Mouse (Mus musculus): ENCODE data around the gene Ank2.

GRCm38 (mm10) chr3:127316717-127317116, 182.4 kb downstream of the Ank2 start:
- TF ChIP-seq GATA2 (IDR thresholded peaks at IDR 0.05; ENCODE audit: borderline replicate concordance, low read depth, low read length) = no peak
- no peak for TF ChIP-seq CTCF (IDR thresholded peaks at IDR 0.05; ENCODE audit: low read depth, low read length)
- no peak for TF ChIP-seq TAL1 (conservative IDR thresholded peaks at IDR 0.05; ENCODE audit: low read depth, low read length)
- TF ChIP-seq POLR2AphosphoS5 (IDR thresholded peaks at IDR 0.05; ENCODE audit: insufficient replicate concordance, low read depth, low read length) = no peak

All from G1E (cell line).